Mouse (Mus musculus) thymus, adult 2 months (tissue): ENCODE measurements around the gene Agbl5.

ENCODE experiments used
- CTCF ChIP-seq: fragments of 200-500 bp; IDR thresholded peaks from 2 replicates; pipeline ENCODE4 v1.5.1; 2012; ENCODE audit warnings: mild to moderate bottlenecking, control low read depth, low read length, moderate library complexity, borderline replicate concordance; ENCODE audit not compliant: control insufficient read depth, poor library complexity, insufficient read depth; ENCODE audit errors: extremely low read depth
- POLR2A ChIP-seq: fragments of 200-500 bp; IDR thresholded peaks from 2 replicates; pipeline ENCODE4 v1.6.1; 2012; ENCODE audit warnings: mild to moderate bottlenecking, low read length, control low read depth, moderate library complexity; ENCODE audit not compliant: control insufficient read depth, poor library complexity, insufficient read depth; ENCODE audit errors: extremely low read depth

GRCm38 (mm10) chr5:30920621-30921020 is 32.1 kb downstream of the Agbl5 start:
- TF ChIP-seq CTCF (no peak), POLR2A (no peak)
